Mouse (Mus musculus): ENCODE measurements at regions not wholly inside any gene's neighbourhood (a gene's known extent, or its start where the extent isn't known, plus 50 kb on each side); places are given as distances from the start of the nearest gene placed in this dataset.

- peak; percentile 53 for DNase-seq (ENCODE audit: low read depth, low spot score)
These were observed 52.3 kb downstream of the Tnp1 start for GRCm38 (mm10) chr1:72963449-72963848.

GRCm38 (mm10) chr1:72960241-72960653 is 55.5 kb downstream of the Tnp1 start:
- no peak for DNase-seq (ENCODE audit: low read depth, low spot score)

- no peak for DNase-seq (ENCODE audit: low read depth, low spot score)
These were observed 60.3 kb downstream of the Tnp1 start for GRCm38 (mm10) chr1:72955387-72955786.

- peak; percentile 46 for DNase-seq (ENCODE audit: low read depth, low spot score)
These were observed 62.8 kb downstream of the Tnp1 start for GRCm38 (mm10) chr1:72952896-72953295.

GRCm38 (mm10) chr1:72951802-72952201 is 63.9 kb downstream of the Tnp1 start:
- peak; percentile 23 for DNase-seq (ENCODE audit: low read depth, low spot score)

- no peak for DNase-seq (ENCODE audit: low read depth, low spot score)
These were observed 64.3 kb downstream of the Tnp1 start for GRCm38 (mm10) chr1:72951365-72951764.

- no peak for DNase-seq (ENCODE audit: low read depth, low spot score)
These were observed 69.5 kb downstream of the Tnp1 start for GRCm38 (mm10) chr1:72946235-72946634.

- peak; percentile 18 for DNase-seq (ENCODE audit: low read depth, low spot score)
These were observed 70.0 kb downstream of the Tnp1 start for GRCm38 (mm10) chr1:72945750-72946102.

- DNase-seq (ENCODE audit: low read depth, low spot score), result peak; percentile 45
These were observed 70.4 kb upstream of the Igfbp5 start for GRCm38 (mm10) chr1:72944805-72945749.

GRCm38 (mm10) chr1:72944221-72944620 is 69.5 kb upstream of the Igfbp5 start:
- DNase-seq (ENCODE audit: low read depth, low spot score), result no peak

- DNase-seq (ENCODE audit: low read depth, low spot score), result no peak
These were observed 68.4 kb upstream of the Igfbp5 start for GRCm38 (mm10) chr1:72943082-72943481.

GRCm38 (mm10) chr1:72942351-72942750 is 67.7 kb upstream of the Igfbp5 start:
- DNase-seq (ENCODE audit: low read depth, low spot score), result no peak

- DNase-seq (ENCODE audit: low read depth, low spot score), result no peak
These were observed 65.3 kb upstream of the Igfbp5 start for GRCm38 (mm10) chr1:72939948-72940347.

- DNase-seq (ENCODE audit: low read depth, low spot score), result no peak
These were observed 62.2 kb upstream of the Igfbp5 start for GRCm38 (mm10) chr1:72936681-72937465.

GRCm38 (mm10) chr1:72936231-72936630 is 61.5 kb upstream of the Igfbp5 start:
- DNase-seq (ENCODE audit: low read depth, low spot score), result no peak

GRCm38 (mm10) chr1:72935084-72935483 is 60.4 kb upstream of the Igfbp5 start:
- DNase-seq (ENCODE audit: low read depth, low spot score), result no peak

- no peak for DNase-seq (ENCODE audit: low read depth, low spot score)
These were observed 55.1 kb upstream of the Igfbp5 start for GRCm38 (mm10) chr1:72929774-72930173.
